Mouse (Mus musculus) kidney, embryonic 15.5 days (tissue): ENCODE data around the gene Ifrd1. TPM values are rescaled to one million over a fixed set of nuclear protein-coding genes. Genes with fewer than 3 reads are reported as not detected.

Experiments
- ATAC-seq: fragments of 200-750 bp; cut with Nextera tagmentation; replicated peaks from 2 replicates; pipeline ENCODE4 v1.8.0; 2017; ENCODE audit warnings: moderate TSS enrichment; ENCODE audit not compliant: low FRiP score
- H3K27ac ChIP-seq: fragments of 300-500 bp; sonication (generic); 2 replicates; pipeline ENCODE4 v1.5.1; 2015; ENCODE audit warnings: mild to moderate bottlenecking, inconsistent platforms
- H3K27me3 ChIP-seq: fragments of 300-500 bp; sonication (generic); 2 replicates; pipeline ENCODE4 v1.6.1; 2015; ENCODE audit warnings: inconsistent platforms
- H3K36me3 ChIP-seq: fragments of 300-500 bp; sonication (generic); 2 replicates; pipeline ENCODE4 v1.6.1; 2015; ENCODE audit warnings: inconsistent platforms
- H3K4me1 ChIP-seq: fragments of 300-500 bp; sonication (generic); 2 replicates; pipeline ENCODE4 v1.6.1; 2015; ENCODE audit warnings: inconsistent platforms
- H3K4me2 ChIP-seq: fragments of 300-500 bp; sonication (generic); 2 replicates; pipeline ENCODE4 v1.6.1; 2015; ENCODE audit warnings: moderate library complexity, mild to moderate bottlenecking, inconsistent platforms
- H3K4me3 ChIP-seq: fragments of 300-500 bp; sonication (generic); replicated peaks from 2 replicates; pipeline ENCODE4 v1.5.1; 2015; ENCODE audit warnings: mild to moderate bottlenecking, inconsistent platforms
- H3K9ac ChIP-seq: fragments of 300-500 bp; sonication (generic); 2 replicates; pipeline ENCODE4 v1.6.1; 2015; ENCODE audit warnings: mild to moderate bottlenecking, inconsistent platforms
- H3K9me3 ChIP-seq: fragments of 300-500 bp; sonication (generic); replicated peaks from 2 replicates; pipeline ENCODE4 v1.6.1; 2016; ENCODE audit warnings: inconsistent platforms
- WGBS: fragments of 180-500 bp; shearing (Covaris S2); methylation state at CpG from one replicate; pipeline ENCODE4 v1.1.7; 2015; ENCODE audit warnings: mixed read lengths; 5-methylcytosine and 5-hydroxymethylcytosine counted together
- polyA plus RNA-seq: library from polyadenylated mRNA; unstranded; fragments of >200 nt; fragmentation: Nextera tagmentation; extraction: Ambion mirVana; gene quantifications from 2 replicates; pipeline ENCODE4 v1.2.1, GENCODE M21; 2015

The Ifrd1 gene
- polyA plus RNA-seq, 1 experiment from 2014 or later = 102 TPM

GRCm38 (mm10) chr12:40232231-40232630 is 16.1 kb downstream of the Ifrd1 start:
- Histone ChIP-seq H3K9me3 (no peaks in the 10 kb centered on the region), H3K9ac (no peak overlapping the region), H3K36me3 (no peaks in the 10 kb centered on the region), H3K27me3 (no peaks in the 10 kb centered on the region), H3K4me1 (no peaks in the 10 kb centered on the region), H3K4me3 (no peak overlapping the region), H3K4me2 (no peak overlapping the region), H3K27ac (no peak overlapping the region)
- no peak for ATAC-seq
- WGBS = 86% methylated on average over 1 of the region's 1 CpGs

GRCm38 (mm10) chr12:40231632-40232031 is 16.7 kb downstream of the Ifrd1 start:
- H3K9me3 ChIP-seq = no peaks in the 10 kb centered on the region
- no peak overlapping the region for H3K27ac ChIP-seq
- H3K36me3 ChIP-seq = no peaks in the 10 kb centered on the region
- H3K4me1 ChIP-seq = no peaks in the 10 kb centered on the region
- no peak overlapping the region for H3K9ac ChIP-seq
- no peak for ATAC-seq
- H3K4me3 ChIP-seq = no peak overlapping the region
- H3K27me3 ChIP-seq = no peaks in the 10 kb centered on the region
- H3K4me2 ChIP-seq = no peak overlapping the region
- 94% methylated on average over 2 of the region's 2 CpGs for WGBS

- Histone ChIP-seq H3K36me3 (no peaks in the 10 kb centered on the region), H3K27me3 (no peaks in the 10 kb centered on the region), H3K9me3 (no peaks in the 10 kb centered on the region), H3K4me2 (peak overlapping the region; percentile 72), H3K9ac (no peak overlapping the region), H3K4me3 (no peak overlapping the region; the same call in 1 of the 2 replicates), H3K4me1 (peaks cover 15% of the 10 kb centered on the region), H3K27ac (no peak overlapping the region)
- WGBS = 92% methylated on average over 9 of the region's 9 CpGs
- ATAC-seq = no peak
These were observed 24.0 kb downstream of the Ifrd1 start for GRCm38 (mm10) chr12:40224171-40224880.

- WGBS = 33% methylated on average over 10 of the region's 10 CpGs
- no peak for ATAC-seq
- Histone ChIP-seq H3K27me3 (no peaks in the 10 kb centered on the region), H3K27ac (peak overlapping the region; percentile 99), H3K9me3 (no peaks in the 10 kb centered on the region), H3K36me3 (no peaks in the 10 kb centered on the region), H3K9ac (0 out of 2 replicates have a peak overlapping the region, but pooled peaks have one; percentile 30), H3K4me1 (peaks cover 15% of the 10 kb centered on the region), H3K4me2 (peak overlapping the region; percentile 72), H3K4me3 (peak overlapping the region; percentile 100)
These were observed 24.6 kb downstream of the Ifrd1 start for GRCm38 (mm10) chr12:40223676-40224075.

GRCm38 (mm10) chr12:40223082-40223619 is 25.2 kb downstream of the Ifrd1 start:
- Histone ChIP-seq H3K4me3 (peak overlapping the region; percentile 100), H3K36me3 (no peaks in the 10 kb centered on the region), H3K9ac (peak overlapping the region; percentile 97), H3K27ac (peak overlapping the region; percentile 99), H3K9me3 (no peaks in the 10 kb centered on the region), H3K27me3 (no peaks in the 10 kb centered on the region), H3K4me2 (peak overlapping the region; percentile 72), H3K4me1 (peaks cover 15% of the 10 kb centered on the region)
- WGBS = under 1% methylated on average over 47 of the region's 47 CpGs
- peak; percentile 99 for ATAC-seq

GRCm38 (mm10) chr12:40222251-40223081 is 25.8 kb downstream of the Ifrd1 start:
- Histone ChIP-seq H3K36me3 (no peaks in the 10 kb centered on the region), H3K27ac (peak overlapping the region; percentile 99), H3K9me3 (no peaks in the 10 kb centered on the region), H3K4me3 (peak overlapping the region; percentile 100), H3K4me1 (peaks cover 15% of the 10 kb centered on the region), H3K4me2 (peak overlapping the region; percentile 72), H3K27me3 (no peaks in the 10 kb centered on the region), H3K9ac (peak overlapping the region; percentile 97)
- under 1% methylated on average over 81 of the region's 81 CpGs for WGBS
- ATAC-seq = peak; percentile 97

GRCm38 (mm10) chr12:40221611-40222010 is 26.7 kb downstream of the Ifrd1 start:
- ATAC-seq = no peak
- Histone ChIP-seq H3K4me2 (peak overlapping the region; percentile 72), H3K27ac (no peak overlapping the region), H3K27me3 (no peaks in the 10 kb centered on the region), H3K4me3 (peak overlapping the region; percentile 100), H3K9me3 (no peaks in the 10 kb centered on the region), H3K9ac (peak overlapping the region; percentile 97), H3K4me1 (peaks cover 15% of the 10 kb centered on the region), H3K36me3 (peaks cover 5% of the 10 kb centered on the region)
- WGBS = 8% methylated on average over 5 of the region's 5 CpGs

- peaks cover 15% of the 10 kb centered on the region for H3K4me1 ChIP-seq
- peak overlapping the region; percentile 97; the same call in 1 of the 2 replicates for H3K9ac ChIP-seq
- H3K36me3 ChIP-seq = peaks cover 12% of the 10 kb centered on the region
- H3K4me2 ChIP-seq = peak overlapping the region; percentile 72
- no peak overlapping the region for H3K27ac ChIP-seq
- peak overlapping the region; percentile 100 for H3K4me3 ChIP-seq
- H3K9me3 ChIP-seq = no peaks in the 10 kb centered on the region
- no peaks in the 10 kb centered on the region for H3K27me3 ChIP-seq
- 13% methylated on average over 3 of the region's 3 CpGs for WGBS
- ATAC-seq = no peak
These were observed 27.4 kb downstream of the Ifrd1 start for GRCm38 (mm10) chr12:40220896-40221295.

GRCm38 (mm10) chr12:40220001-40220570 is 28.2 kb downstream of the Ifrd1 start:
- peaks cover 15% of the 10 kb centered on the region for H3K4me1 ChIP-seq
- ATAC-seq = no peak
- peaks cover 20% of the 10 kb centered on the region for H3K36me3 ChIP-seq
- peak overlapping the region; percentile 100 for H3K4me3 ChIP-seq
- no peaks in the 10 kb centered on the region for H3K27me3 ChIP-seq
- H3K27ac ChIP-seq = no peak overlapping the region
- peak overlapping the region; percentile 72 for H3K4me2 ChIP-seq
- H3K9ac ChIP-seq = peak overlapping the region; percentile 97; the same call in 1 of the 2 replicates
- H3K9me3 ChIP-seq = no peaks in the 10 kb centered on the region
- 50% methylated on average over 3 of the region's 3 CpGs for WGBS

- H3K27me3 ChIP-seq = no peaks in the 10 kb centered on the region
- ATAC-seq = no peak
- H3K27ac ChIP-seq = no peak overlapping the region
- H3K36me3 ChIP-seq = peaks cover 36% of the 10 kb centered on the region
- no peak overlapping the region for H3K4me2 ChIP-seq
- H3K9ac ChIP-seq = no peak overlapping the region
- WGBS = 86% methylated on average over 2 of the region's 2 CpGs
- no peak overlapping the region for H3K4me3 ChIP-seq
- H3K9me3 ChIP-seq = no peaks in the 10 kb centered on the region
- peaks cover 12% of the 10 kb centered on the region for H3K4me1 ChIP-seq
These were observed 29.8 kb downstream of the Ifrd1 start for GRCm38 (mm10) chr12:40218430-40218945.

- H3K27me3 ChIP-seq = no peaks in the 10 kb centered on the region
- peaks cover 12% of the 10 kb centered on the region for H3K4me1 ChIP-seq
- ATAC-seq = no peak
- H3K9me3 ChIP-seq = no peaks in the 10 kb centered on the region
- H3K9ac ChIP-seq = no peak overlapping the region
- H3K36me3 ChIP-seq = peaks cover 43% of the 10 kb centered on the region
- H3K4me2 ChIP-seq = no peak overlapping the region
- no peak overlapping the region for H3K4me3 ChIP-seq
- WGBS = 90% methylated on average over 2 of the region's 2 CpGs
- no peak overlapping the region for H3K27ac ChIP-seq
These were observed 30.5 kb downstream of the Ifrd1 start for GRCm38 (mm10) chr12:40217776-40218175.
